Mouse (Mus musculus) MEL (cell line): ENCODE data around the gene Camta1. TPM values are rescaled to one million over a fixed set of nuclear protein-coding genes. Genes with fewer than 3 reads are reported as not detected.

Experiments
- DNase-seq: peaks from one replicate; pipeline ENCODE4 v3.0.0; 2011; ENCODE audit warnings: low read depth, low spot score
- H3K27ac ChIP-seq: 2 replicates; pipeline ENCODE4 v1.5.1; 2012; ENCODE audit warnings: low read depth, mild to moderate bottlenecking, control low read depth, low read length, moderate library complexity; ENCODE audit not compliant: control insufficient read depth
- H3K27me3 ChIP-seq, 2 experiments: fragments of 150-350 bp in 1 of 2; sonication (generic) in 1 of 2; 2 replicates each; pipeline ENCODE4 v1.6.1; 2012; ENCODE audit warnings: low read length in 2 of 2, mild to moderate bottlenecking in 2 of 2, improper control_type of control experiment in 1 of 2, moderate library complexity in 1 of 2; ENCODE audit not compliant: insufficient read depth in 2 of 2, control insufficient read depth in 1 of 2
- H3K36me3 ChIP-seq, 2 experiments: 2 replicates each; pipeline ENCODE4 v1.6.1; 2012 to 2014; ENCODE audit warnings: low read length in 2 of 2, improper control_type of control experiment in 1 of 2, inconsistent platforms in 1 of 2, mild to moderate bottlenecking in 1 of 2; ENCODE audit not compliant: insufficient read depth in 2 of 2, control insufficient read depth in 1 of 2
- H3K4me1 ChIP-seq, 2 experiments: fragments of 150-350 bp in 1 of 2; sonication (generic) in 1 of 2; 2 replicates each; pipeline ENCODE4 v1.6.1; 2012; ENCODE audit warnings: low read length in 2 of 2, improper control_type of control experiment in 1 of 2, mild to moderate bottlenecking in 1 of 2; ENCODE audit not compliant: insufficient read depth in 2 of 2, control insufficient read depth in 1 of 2
- H3K4me3 ChIP-seq, 2 experiments: fragments of 150-350 bp in 1 of 2; sonication (generic) in 1 of 2; 2 replicates each; pipeline ENCODE4 v1.5.1; 2012; ENCODE audit warnings: low read depth in 2 of 2, low read length in 2 of 2, mild to moderate bottlenecking in 2 of 2, moderate library complexity in 2 of 2, control low read depth in 1 of 2, improper control_type of control experiment in 1 of 2; ENCODE audit not compliant: control insufficient read depth in 1 of 2, insufficient read depth in 1 of 2
- H3K79me2 ChIP-seq: 2 replicates; pipeline ENCODE4 v1.6.1; 2012; ENCODE audit warnings: mild to moderate bottlenecking, low read length, moderate library complexity; ENCODE audit not compliant: control insufficient read depth, poor library complexity, insufficient read depth
- H3K9ac ChIP-seq: 2 replicates; pipeline ENCODE4 v1.6.1; 2012; ENCODE audit warnings: low read depth, mild to moderate bottlenecking, control low read depth, low read length, moderate library complexity; ENCODE audit not compliant: control insufficient read depth, poor library complexity, severe bottlenecking
- H3K9me3 ChIP-seq: fragments of 150-350 bp; sonication (generic); replicated peaks from 2 replicates; pipeline ENCODE4 v1.6.1; 2012; ENCODE audit warnings: mild to moderate bottlenecking, low read length, improper control_type of control experiment, moderate library complexity; ENCODE audit not compliant: insufficient read depth
- CHD2 ChIP-seq: IDR thresholded peaks from 2 replicates; pipeline ENCODE4 v1.6.1; 2011; ENCODE audit warnings: low read length, improper control_type of control experiment
- E2F4 ChIP-seq: IDR thresholded peaks from 2 replicates; pipeline ENCODE4 v1.6.1; 2011; ENCODE audit warnings: low read depth, low read length, improper control_type of control experiment, borderline replicate concordance
- EP300 ChIP-seq, 2 experiments: IDR thresholded peaks; 2 replicates each; pipeline ENCODE4 v1.6.1; 2011; ENCODE audit warnings: improper control_type of control experiment in 2 of 2, low read length in 2 of 2, low read depth in 1 of 2, mild to moderate bottlenecking in 1 of 2
- JUND ChIP-seq: IDR thresholded peaks from 2 replicates; pipeline ENCODE4 v1.6.1; 2011; ENCODE audit warnings: low read depth, mild to moderate bottlenecking, improper control_type of control experiment, low read length
- MAFK ChIP-seq: IDR thresholded peaks from 2 replicates; pipeline ENCODE4 v1.6.1; 2011; ENCODE audit warnings: low read depth, mild to moderate bottlenecking, low read length, improper control_type of control experiment, borderline replicate concordance
- MAX ChIP-seq: IDR thresholded peaks from 2 replicates; pipeline ENCODE4 v1.6.1; 2011; ENCODE audit warnings: low read length, improper control_type of control experiment
- MYC ChIP-seq: IDR thresholded peaks from 2 replicates; pipeline ENCODE4 v1.6.1; 2011; ENCODE audit warnings: low read depth, mild to moderate bottlenecking, low read length, improper control_type of control experiment, moderate library complexity
- TBP ChIP-seq: IDR thresholded peaks from 2 replicates; pipeline ENCODE4 v1.8.0; 2011; ENCODE audit warnings: low read depth, low read length, improper control_type of control experiment
- UBTF ChIP-seq: IDR thresholded peaks from 2 replicates; pipeline ENCODE4 v1.6.1; 2012; ENCODE audit warnings: low read depth, mild to moderate bottlenecking, inconsistent platforms, low read length, improper control_type of control experiment, moderate library complexity, borderline replicate concordance; ENCODE audit not compliant: insufficient read depth
- ZC3H11A ChIP-seq: IDR thresholded peaks from 2 replicates; pipeline ENCODE4 v1.6.1; 2012; ENCODE audit warnings: low read depth, mild to moderate bottlenecking, inconsistent platforms, low read length, improper control_type of control experiment
- ZNF384 ChIP-seq: IDR thresholded peaks from 2 replicates; pipeline ENCODE4 v1.6.1; 2012; ENCODE audit warnings: low read depth, mild to moderate bottlenecking, inconsistent platforms, low read length, improper control_type of control experiment
- polyA plus RNA-seq, 2 experiments: library from polyadenylated mRNA; stranded (reverse) in 1 of 2; unstranded in 1 of 2; fragments of >175 nt in 1 of 2; fragments of >200 nt in 1 of 2; gene quantifications; 2 replicates each; pipeline versions ENCODE4 v1.2.1 to v1.2.4; 2012; ENCODE audit warnings: low replicate concordance in 2 of 2, low read depth in 1 of 2; ENCODE audit not compliant: insufficient read length in 2 of 2, insufficient read depth in 1 of 2, missing spikeins in 1 of 2
- total RNA-seq: library from RNA; depleted of rRNA; stranded (reverse); fragments of 300-350 nt; gene quantifications from 2 replicates; pipeline ENCODE4 v1.2.3, GENCODE M21; 2012

Camta1 gene
- total and polyA plus RNA-seq, 3 experiments: 28.2 to 87.5 TPM; not detected in 1

GRCm38 (mm10) chr4:151114574-151114973 lies 747.1 kb downstream of the Camta1 start:
- TF ChIP-seq UBTF: no peak
- TF ChIP-seq, all 39 proteins: peak for 0
- H3K79me2 ChIP-seq: no peaks in the 10 kb centered on the region
- no peaks in the 10 kb centered on the region for H3K9me3 ChIP-seq
- no peak for DNase-seq
- H3K4me3 ChIP-seq: no peak overlapping the region
- H3K27me3 ChIP-seq: no peaks in the 10 kb centered on the region
- H3K36me3 ChIP-seq: no peaks in the 10 kb centered on the region
- H3K9ac ChIP-seq: no peak overlapping the region
- H3K4me1 ChIP-seq: no peaks in the 10 kb centered on the region
- no peak overlapping the region for H3K27ac ChIP-seq

- H3K36me3 ChIP-seq: no peaks in the 10 kb centered on the region
- no peaks in the 10 kb centered on the region for H3K27me3 ChIP-seq
Observed at GRCm38 (mm10) chr4:151111226-151111625, 750.5 kb downstream of the Camta1 start.

GRCm38 (mm10) chr4:151108834-151109241 lies 752.8 kb downstream of the Camta1 start:
- no peaks in the 10 kb centered on the region for H3K79me2 ChIP-seq
- H3K4me1 ChIP-seq: no peaks in the 10 kb centered on the region
- TF ChIP-seq MYC (no peak), MAX (no peak), CHD2 (no peak), ZC3H11A (no peak), TBP (no peak), MAFK (no peak), EP300 (IDR thresholded peaks at IDR 0.05; ENCODE audit: low read depth in 1 of 2, low read length in 2 of 2) (no peak), ZNF384 (no peak), E2F4 (no peak)
- no peaks in the 10 kb centered on the region for H3K27me3 ChIP-seq
- H3K9me3 ChIP-seq: no peaks in the 10 kb centered on the region
- no peak overlapping the region for H3K9ac ChIP-seq
- no peak overlapping the region for H3K27ac ChIP-seq
- H3K4me3 ChIP-seq: no peak overlapping the region
- H3K36me3 ChIP-seq: no peaks in the 10 kb centered on the region
- no peak for DNase-seq

More at GRCm38 (mm10) chr4:151111226-151111625, 750.5 kb downstream of the Camta1 start:
- no peak for DNase-seq
- H3K9ac ChIP-seq: no peak overlapping the region
- no peak for TF ChIP-seq JUND
- TF ChIP-seq, all 39 proteins: peak for 0
- H3K9me3 ChIP-seq: no peaks in the 10 kb centered on the region
- no peaks in the 10 kb centered on the region for H3K4me1 ChIP-seq
- no peak overlapping the region for H3K27ac ChIP-seq
- H3K4me3 ChIP-seq: no peak overlapping the region
- H3K79me2 ChIP-seq: no peaks in the 10 kb centered on the region
